Mouse (Mus musculus) liver, embryonic 16.5 days (tissue): ENCODE data around the gene Cyb5b. TPM values are rescaled to one million over a fixed set of nuclear protein-coding genes. Genes with fewer than 3 reads are reported as not detected.

Source experiments
- ATAC-seq: fragments of 200-750 bp; cut with Nextera tagmentation; 2 replicates; pipeline ENCODE4 v1.8.0; 2017; ENCODE audit warnings: low read depth, mild to moderate bottlenecking, moderate number of reproducible peaks, moderate library complexity
- H3K27ac ChIP-seq: fragments of 300-500 bp; sonication (generic); 2 replicates; pipeline ENCODE4 v1.5.1; 2014; ENCODE audit warnings: mild to moderate bottlenecking, low read length
- H3K27me3 ChIP-seq: fragments of 300-500 bp; sonication (generic); 2 replicates; pipeline ENCODE4 v1.6.1; 2014; ENCODE audit warnings: low read depth, low read length, mixed read lengths; ENCODE audit not compliant: control insufficient read depth, insufficient read depth
- H3K36me3 ChIP-seq: fragments of 300-500 bp; sonication (generic); 2 replicates; pipeline ENCODE4 v1.6.1; 2014; ENCODE audit warnings: mild to moderate bottlenecking; ENCODE audit not compliant: control insufficient read depth, insufficient read depth
- H3K4me1 ChIP-seq: fragments of 300-500 bp; sonication (generic); 2 replicates; pipeline ENCODE4 v1.6.1; 2014; ENCODE audit warnings: low read depth, low read length, mixed read lengths; ENCODE audit not compliant: control insufficient read depth
- H3K4me2 ChIP-seq: fragments of 300-500 bp; sonication (generic); 2 replicates; pipeline ENCODE4 v1.6.1; 2014; ENCODE audit warnings: low read depth, low read length, mixed read lengths
- H3K4me3 ChIP-seq: fragments of 300-500 bp; sonication (generic); 2 replicates; pipeline ENCODE4 v1.5.1; 2014; ENCODE audit warnings: low read depth, mild to moderate bottlenecking, low read length
- H3K9ac ChIP-seq: fragments of 300-500 bp; sonication (generic); 2 replicates; pipeline ENCODE4 v1.6.1; 2014; ENCODE audit warnings: low read depth, low read length
- H3K9me3 ChIP-seq: fragments of 300-500 bp; sonication (generic); replicated peaks from 2 replicates; pipeline ENCODE4 v1.6.1; 2016; ENCODE audit warnings: low read length; ENCODE audit not compliant: control insufficient read depth
- WGBS: fragments of 180-500 bp; shearing (Covaris S2); extraction: QIAGEN DNeasy Blood & Tissue Kit; methylation state at CpG from one replicate; pipeline ENCODE4 v1.1.7; 2014; ENCODE audit not compliant: insufficient replicate concordance; 5-methylcytosine and 5-hydroxymethylcytosine counted together
- polyA plus RNA-seq: library from polyadenylated mRNA; unstranded; fragments of >200 nt; fragmentation: Nextera tagmentation; extraction: Ambion mirVana; gene quantifications from 2 replicates; pipeline ENCODE4 v1.2.1, GENCODE M21; 2015

Gene Cyb5b
- polyA plus RNA-seq, 1 experiment from 2014 or later: 23.0 TPM

GRCm38 (mm10) chr8:107139704-107140470 is 10.6 kb upstream of the Cyb5b start:
- no peak overlapping the region for H3K4me2 ChIP-seq
- peak; percentile 88 for ATAC-seq
- H3K9me3 ChIP-seq: no peaks in the 10 kb centered on the region
- no peaks in the 10 kb centered on the region for H3K36me3 ChIP-seq
- H3K4me3 ChIP-seq: no peak overlapping the region
- H3K27ac ChIP-seq: peak overlapping the region; percentile 29; the same call in 1 of the 2 replicates
- peaks cover 12% of the 10 kb centered on the region for H3K4me1 ChIP-seq
- no peaks in the 10 kb centered on the region for H3K27me3 ChIP-seq
- WGBS: 38% methylated on average over 13 of the region's 13 CpGs
- no peak overlapping the region for H3K9ac ChIP-seq

- ATAC-seq: no peak
Observed at GRCm38 (mm10) chr8:107142539-107142938, 7.9 kb upstream of the Cyb5b start.

GRCm38 (mm10) chr8:107143501-107143900 is 6.9 kb upstream of the Cyb5b start:
- peaks cover 12% of the 10 kb centered on the region for H3K4me1 ChIP-seq
- H3K9me3 ChIP-seq: no peaks in the 10 kb centered on the region
- no peak overlapping the region for H3K9ac ChIP-seq
- no peaks in the 10 kb centered on the region for H3K27me3 ChIP-seq
- WGBS: 55% methylated on average over 4 of the region's 4 CpGs
- no peak overlapping the region for H3K4me3 ChIP-seq
- H3K4me2 ChIP-seq: no peak overlapping the region
- H3K27ac ChIP-seq: no peak overlapping the region
- ATAC-seq: no peak
- no peaks in the 10 kb centered on the region for H3K36me3 ChIP-seq

More at GRCm38 (mm10) chr8:107142539-107142938, 7.9 kb upstream of the Cyb5b start:
- no peaks in the 10 kb centered on the region for H3K9me3 ChIP-seq
- no peak overlapping the region for H3K4me2 ChIP-seq
- no peaks in the 10 kb centered on the region for H3K27me3 ChIP-seq
- H3K4me1 ChIP-seq: peaks cover 12% of the 10 kb centered on the region
- 74% methylated on average over 4 of the region's 4 CpGs for WGBS
- no peak overlapping the region for H3K27ac ChIP-seq
- H3K36me3 ChIP-seq: no peaks in the 10 kb centered on the region
- H3K4me3 ChIP-seq: no peak overlapping the region
- no peak overlapping the region for H3K9ac ChIP-seq

GRCm38 (mm10) chr8:107146186-107146585 is 4.3 kb upstream of the Cyb5b start:
- Histone ChIP-seq H3K27ac (no peak overlapping the region), H3K27me3 (no peaks in the 10 kb centered on the region), H3K4me2 (no peak overlapping the region), H3K4me3 (no peak overlapping the region), H3K36me3 (no peaks in the 10 kb centered on the region), H3K4me1 (peaks cover 5% of the 10 kb centered on the region), H3K9me3 (no peaks in the 10 kb centered on the region), H3K9ac (no peak overlapping the region)
- ATAC-seq: no peak

GRCm38 (mm10) chr8:107148802-107149201 is 1.6 kb upstream of the Cyb5b start:
- H3K4me2 ChIP-seq: no peak overlapping the region
- peaks cover 9% of the 10 kb centered on the region for H3K4me1 ChIP-seq
- H3K36me3 ChIP-seq: no peaks in the 10 kb centered on the region; the same call in 1 of the 2 replicates
- no peaks in the 10 kb centered on the region for H3K9me3 ChIP-seq
- 74% methylated on average over 5 of the region's 5 CpGs for WGBS
- H3K27me3 ChIP-seq: no peaks in the 10 kb centered on the region
- no peak overlapping the region for H3K27ac ChIP-seq
- no peak overlapping the region for H3K9ac ChIP-seq
- ATAC-seq: no peak
- H3K4me3 ChIP-seq: no peak overlapping the region

- Histone ChIP-seq H3K27ac (peak overlapping the region; percentile 31), H3K4me2 (peak overlapping the region; percentile 86), H3K4me1 (peaks cover 9% of the 10 kb centered on the region), H3K4me3 (peak overlapping the region; percentile 89), H3K36me3 (no peaks in the 10 kb centered on the region; the same call in 1 of the 2 replicates), H3K27me3 (no peaks in the 10 kb centered on the region), H3K9me3 (no peaks in the 10 kb centered on the region), H3K9ac (peak overlapping the region; percentile 55; the same call in 1 of the 2 replicates)
- WGBS: 22% methylated on average over 6 of the region's 6 CpGs
- no peak; the same call in 1 of the 2 replicates for ATAC-seq
Observed at GRCm38 (mm10) chr8:107150057-107150403, 410 bp upstream of the Cyb5b start.

GRCm38 (mm10) chr8:107151212-107151920 is 926 bp downstream of the Cyb5b start:
- no peak for ATAC-seq
- Histone ChIP-seq H3K4me1 (peaks cover 9% of the 10 kb centered on the region), H3K9ac (peak overlapping the region; percentile 88), H3K9me3 (no peaks in the 10 kb centered on the region), H3K27me3 (no peaks in the 10 kb centered on the region), H3K27ac (peak overlapping the region; percentile 73; the same call in 1 of the 2 replicates), H3K4me3 (peak overlapping the region; percentile 89), H3K4me2 (peak overlapping the region; percentile 86), H3K36me3 (peaks cover 3% of the 10 kb centered on the region; the same call in 1 of the 2 replicates)
- WGBS: 43% methylated on average over 7 of the region's 7 CpGs

GRCm38 (mm10) chr8:107153326-107154210 is 3.1 kb downstream of the Cyb5b start:
- WGBS: 81% methylated on average over 14 of the region's 14 CpGs

More at GRCm38 (mm10) chr8:107153326-107154210, 3.1 kb downstream of the Cyb5b start:
- Histone ChIP-seq H3K9ac (no peak overlapping the region), H3K4me2 (no peak overlapping the region), H3K9me3 (no peaks in the 10 kb centered on the region), H3K4me1 (peaks cover 22% of the 10 kb centered on the region), H3K27me3 (no peaks in the 10 kb centered on the region), H3K4me3 (no peak overlapping the region), H3K36me3 (peaks cover 6% of the 10 kb centered on the region), H3K27ac (no peak overlapping the region)
- no peak for ATAC-seq
